Mouse (Mus musculus) liver, postnatal 0 days (tissue): ENCODE results near the gene Apbb1. TPM values are rescaled to one million over a fixed set of nuclear protein-coding genes. Genes with fewer than 3 reads are reported as not detected.

ENCODE experiments used
- ATAC-seq: fragments of 200-750 bp; cut with Nextera tagmentation; 2 replicates; pipeline ENCODE4 v1.8.0; 2017; ENCODE audit warnings: mild to moderate bottlenecking, moderate library complexity
- DNase-seq: peaks from one replicate; pipeline ENCODE4 v3.0.0-alpha.2; 2016
- H3K27ac ChIP-seq: fragments of 300-500 bp; sonication (generic); 2 replicates; pipeline ENCODE4 v1.5.1; 2014; ENCODE audit warnings: antibody characterized with exemption, moderate library complexity, mild to moderate bottlenecking, low read depth
- H3K27me3 ChIP-seq: fragments of 300-500 bp; sonication (generic); 2 replicates; pipeline ENCODE4 v1.6.1; 2014; ENCODE audit warnings: low read length, control low read depth, mixed read lengths; ENCODE audit not compliant: insufficient read depth
- H3K36me3 ChIP-seq: fragments of 300-500 bp; sonication (generic); replicated peaks from 2 replicates; pipeline ENCODE4 v1.6.1; 2014; ENCODE audit warnings: mild to moderate bottlenecking, control low read depth, low read length, moderate library complexity, mixed read lengths; ENCODE audit not compliant: insufficient read depth
- H3K4me1 ChIP-seq: fragments of 300-500 bp; sonication (generic); 2 replicates; pipeline ENCODE4 v1.6.1; 2014; ENCODE audit warnings: antibody characterized with exemption, mild to moderate bottlenecking, control low read depth; ENCODE audit not compliant: insufficient read depth
- H3K4me2 ChIP-seq: fragments of 300-500 bp; sonication (generic); 2 replicates; pipeline ENCODE4 v1.6.1; 2014; ENCODE audit warnings: low read depth, mild to moderate bottlenecking, low read length, moderate library complexity, mixed read lengths
- H3K4me3 ChIP-seq: fragments of 300-500 bp; sonication (generic); 2 replicates; pipeline ENCODE4 v1.5.1; 2014; ENCODE audit warnings: low read depth, low read length
- H3K9ac ChIP-seq: fragments of 300-500 bp; sonication (generic); replicated peaks from 2 replicates; pipeline ENCODE4 v1.6.1; 2014; ENCODE audit warnings: mild to moderate bottlenecking, moderate library complexity
- H3K9me3 ChIP-seq: fragments of 300-500 bp; sonication (generic); 2 replicates; pipeline ENCODE4 v1.6.1; 2016; ENCODE audit warnings: mild to moderate bottlenecking, control low read depth, low read length, mixed read lengths
- CTCF ChIP-seq: sonication (generic); IDR thresholded peaks from 2 replicates; pipeline ENCODE4 v1.5.1; 2016; ENCODE audit warnings: antibody characterized with exemption, low read depth
- EP300 ChIP-seq: IDR thresholded peaks from 2 replicates; pipeline ENCODE4 v1.6.1; 2016; ENCODE audit warnings: antibody characterized with exemption, low read depth, mild to moderate bottlenecking
- WGBS: fragments of 180-500 bp; shearing (Covaris S2); extraction: QIAGEN DNeasy Blood & Tissue Kit; methylation state at CpG from one replicate; pipeline ENCODE4 v1.1.7; 2014; ENCODE audit not compliant: insufficient replicate concordance; 5-methylcytosine and 5-hydroxymethylcytosine counted together
- polyA plus RNA-seq: library from polyadenylated mRNA; unstranded; fragments of >200 nt; fragmentation: Nextera tagmentation; extraction: Ambion mirVana; gene quantifications from 2 replicates; pipeline ENCODE4 v1.2.1, GENCODE M21; 2015

Gene Apbb1
- polyA plus RNA-seq, result 0.92 and 0.94 TPM in 2 replicates

- Histone ChIP-seq H3K4me3 (peak within 1 kb of the TSS; percentile 69), H3K9ac (peak within 1 kb of the TSS; percentile 51), H3K9me3 (no peaks in the 10 kb centered on the region), H3K4me2 (peak within 1 kb of the TSS; percentile 95), H3K36me3 (no peaks in the 10 kb centered on the region), H3K27me3 (peaks cover 10% of the 10 kb centered on the region; the same call in 1 of the 2 replicates), H3K27ac (no peak within 1 kb of the TSS), H3K4me1 (peaks cover 5% of the 10 kb centered on the region; the same call in 1 of the 2 replicates)
- DNase-seq (peak; percentile 74), ATAC-seq (peak; percentile 91)
- TF ChIP-seq EP300 (no peak), CTCF (no peak)
- under 1% methylated on average over 32 of the region's 54 CpGs for WGBS
Measured at GRCm38 (mm10) chr7:105581094-105581703, at the start of gene Apbb1. Apbb1 (minus strand) TSS chr7:105581653.

- 35% methylated on average over 3 of the region's 3 CpGs for WGBS
- H3K9me3 ChIP-seq, result no peaks in the 10 kb centered on the region
- ATAC-seq (no peak), DNase-seq (no peak)
- no peak overlapping the region for H3K4me2 ChIP-seq
- no peak overlapping the region for H3K9ac ChIP-seq
- no peak for TF ChIP-seq CTCF
- no peak for TF ChIP-seq EP300
- peaks cover under 1% of the 10 kb centered on the region; the same call in 1 of the 2 replicates for H3K4me1 ChIP-seq
- H3K27ac ChIP-seq, result no peak overlapping the region
- H3K27me3 ChIP-seq, result no peaks in the 10 kb centered on the region
- no peak overlapping the region for H3K4me3 ChIP-seq
- no peaks in the 10 kb centered on the region for H3K36me3 ChIP-seq
Measured at GRCm38 (mm10) chr7:105628633-105629032, 47.2 kb upstream of the Apbb1 start.

GRCm38 (mm10) chr7:105625397-105625796, 43.9 kb upstream of the Apbb1 start:
- Histone ChIP-seq H3K36me3 (0 out of 2 replicates have a peak, but pooled peaks cover under 1% of the 10 kb centered on the region), H3K27ac (no peak overlapping the region), H3K4me2 (no peak overlapping the region), H3K9me3 (no peaks in the 10 kb centered on the region), H3K4me3 (no peak overlapping the region), H3K27me3 (no peaks in the 10 kb centered on the region), H3K4me1 (no peaks in the 10 kb centered on the region), H3K9ac (no peak overlapping the region)
- no peak for TF ChIP-seq EP300
- TF ChIP-seq CTCF, result no peak
- DNase-seq (no peak), ATAC-seq (no peak)
- 79% methylated on average over 6 of the region's 6 CpGs for WGBS

DNA sequence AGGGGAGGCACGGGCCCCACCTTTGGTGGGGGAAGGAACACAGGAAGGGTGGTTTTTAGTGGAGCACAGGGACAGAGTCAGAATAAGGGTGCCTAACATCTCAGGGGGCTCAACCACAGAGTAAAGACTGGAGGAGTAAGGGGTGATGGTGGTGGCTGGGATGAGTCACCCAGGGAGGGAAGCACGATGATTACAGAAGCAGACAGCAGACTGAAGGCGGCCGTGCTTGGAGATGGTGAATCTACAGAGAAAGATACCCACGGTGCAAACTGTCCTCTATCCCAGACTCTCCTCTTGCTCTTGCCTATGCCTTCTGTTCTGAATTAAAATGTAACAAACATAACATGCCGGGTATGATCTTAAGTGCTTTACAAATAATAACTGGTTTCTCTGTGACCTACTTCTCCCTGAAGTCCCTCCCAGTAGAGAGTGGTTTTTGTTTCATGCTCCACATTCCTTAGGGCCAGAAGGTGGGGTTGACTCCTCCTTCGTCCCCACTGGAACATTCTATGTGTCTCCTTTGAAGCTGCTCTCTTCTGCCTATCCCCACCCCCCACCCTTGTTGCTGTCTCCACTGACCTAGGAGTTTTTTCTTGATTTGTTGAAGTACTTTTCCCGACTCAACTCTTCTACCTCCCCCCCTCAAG, 40.3 kb upstream of the Apbb1 start:
- DNase-seq (no peak), ATAC-seq (no peak)
- no peak overlapping the region for H3K4me3 ChIP-seq
- TF ChIP-seq EP300, result no peak
- TF ChIP-seq CTCF, result no peak
- no peaks in the 10 kb centered on the region for H3K27me3 ChIP-seq
- no peak overlapping the region for H3K27ac ChIP-seq
- H3K4me1 ChIP-seq, result no peaks in the 10 kb centered on the region
- no peaks in the 10 kb centered on the region for H3K9me3 ChIP-seq
- H3K4me2 ChIP-seq, result no peak overlapping the region
- WGBS, result 76% methylated on average over 8 of the region's 8 CpGs
- no peak overlapping the region for H3K9ac ChIP-seq
- peaks cover 12% of the 10 kb centered on the region for H3K36me3 ChIP-seq

DNA sequence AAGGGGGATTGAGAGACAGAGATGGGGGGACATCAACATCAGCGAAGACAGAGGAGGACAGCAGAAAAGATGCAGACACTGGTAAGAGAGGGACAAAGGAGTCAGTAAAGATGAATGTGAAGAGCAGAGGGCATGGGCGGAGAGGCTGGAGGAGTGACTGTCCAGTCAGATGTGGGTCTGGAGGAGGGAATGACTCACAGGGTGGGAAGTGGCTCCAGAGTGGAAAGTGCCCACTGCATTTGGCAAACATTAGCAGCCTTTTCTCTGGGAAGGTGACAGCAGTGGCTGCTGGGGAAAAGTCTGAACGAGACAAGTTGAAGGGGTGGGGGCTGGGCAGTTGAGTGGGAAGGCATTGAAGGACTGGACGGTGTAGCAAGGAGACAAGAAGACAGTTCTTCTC, 39.6 kb upstream of the Apbb1 start:
- Histone ChIP-seq H3K27me3 (no peaks in the 10 kb centered on the region), H3K9ac (no peak overlapping the region), H3K27ac (no peak overlapping the region), H3K9me3 (no peaks in the 10 kb centered on the region), H3K4me3 (no peak overlapping the region), H3K36me3 (peaks cover 13% of the 10 kb centered on the region), H3K4me1 (no peaks in the 10 kb centered on the region), H3K4me2 (no peak overlapping the region)
- ATAC-seq (no peak), DNase-seq (no peak)
- TF ChIP-seq CTCF (no peak), EP300 (no peak)
- 72% methylated on average over 4 of the region's 4 CpGs for WGBS

- WGBS, result 64% methylated on average over 3 of the region's 3 CpGs
- H3K4me1 ChIP-seq, result no peaks in the 10 kb centered on the region
- no peak overlapping the region for H3K4me3 ChIP-seq
- no peaks in the 10 kb centered on the region for H3K9me3 ChIP-seq
- no peak overlapping the region for H3K9ac ChIP-seq
- no peaks in the 10 kb centered on the region for H3K27me3 ChIP-seq
- TF ChIP-seq CTCF, result no peak
- TF ChIP-seq EP300, result no peak
- peaks cover 13% of the 10 kb centered on the region for H3K36me3 ChIP-seq
- no peak for ATAC-seq
- no peak for DNase-seq
- H3K4me2 ChIP-seq, result no peak overlapping the region
- no peak overlapping the region for H3K27ac ChIP-seq
Measured at GRCm38 (mm10) chr7:105619701-105620100, 38.2 kb upstream of the Apbb1 start.
